Mouse (Mus musculus): ENCODE results near the gene Pigk.

The Pigk gene

GRCm38 (mm10) chr3:152941671-152942070 lies 227.8 kb downstream of the Pigk start:
- no peak for DNase-seq (ENCODE audit: low spot score)

GRCm38 (mm10) chr3:152942985-152943384 lies 229.1 kb downstream of the Pigk start:
- DNase-seq (ENCODE audit: low spot score): no peak

- no peak for DNase-seq (ENCODE audit: low spot score)
Observed at GRCm38 (mm10) chr3:152944766-152945165, 230.9 kb downstream of the Pigk start.

GRCm38 (mm10) chr3:152947031-152947640 lies 233.2 kb downstream of the Pigk start:
- DNase-seq (ENCODE audit: low spot score): no peak

GRCm38 (mm10) chr3:152948556-152948955 lies 234.7 kb downstream of the Pigk start:
- no peak for DNase-seq (ENCODE audit: low spot score)

GRCm38 (mm10) chr3:152949233-152949777 lies 235.4 kb downstream of the Pigk start:
- no peak for DNase-seq (ENCODE audit: low spot score)

- no peak for DNase-seq (ENCODE audit: low spot score)
Observed at GRCm38 (mm10) chr3:152950299-152950698, 236.4 kb downstream of the Pigk start.

- DNase-seq (ENCODE audit: low spot score): no peak
Observed at GRCm38 (mm10) chr3:152950914-152951313, 237.0 kb downstream of the Pigk start.

GRCm38 (mm10) chr3:152951634-152952545 lies 238.0 kb downstream of the Pigk start:
- no peak for DNase-seq (ENCODE audit: low spot score)

- DNase-seq (ENCODE audit: low spot score): no peak
Observed at GRCm38 (mm10) chr3:152956038-152956437, 242.1 kb downstream of the Pigk start.

GRCm38 (mm10) chr3:152956771-152957170 lies 242.9 kb downstream of the Pigk start:
- no peak for DNase-seq (ENCODE audit: low spot score)

- DNase-seq (ENCODE audit: low spot score): peak; percentile 57
Observed at GRCm38 (mm10) chr3:152958358-152959150, 244.7 kb downstream of the Pigk start.

GRCm38 (mm10) chr3:152961855-152962376 lies 248.0 kb downstream of the Pigk start:
- DNase-seq (ENCODE audit: low spot score): no peak

- no peak for DNase-seq (ENCODE audit: low spot score)
Observed at GRCm38 (mm10) chr3:152969774-152970347, 256.0 kb downstream of the Pigk start.

- DNase-seq (ENCODE audit: low spot score): no peak
Observed at GRCm38 (mm10) chr3:152971373-152971772, 257.5 kb downstream of the Pigk start.

GRCm38 (mm10) chr3:152979481-152980092 lies 265.7 kb downstream of the Pigk start:
- peak; percentile 21 for DNase-seq (ENCODE audit: low spot score)

GRCm38 (mm10) chr3:152980431-152980830 lies 266.5 kb downstream of the Pigk start:
- DNase-seq (ENCODE audit: low spot score): no peak

- DNase-seq (ENCODE audit: low spot score): no peak
Observed at GRCm38 (mm10) chr3:152980978-152981974, 267.4 kb downstream of the Pigk start.

- no peak for DNase-seq (ENCODE audit: low spot score)
Observed at GRCm38 (mm10) chr3:152981988-152982387, 268.1 kb downstream of the Pigk start, which contains the start of gene St6galnac5. Gene St6galnac5 (minus strand): TSS chr3:152982246.

- no peak for DNase-seq (ENCODE audit: low spot score)
Observed at GRCm38 (mm10) chr3:152990787-152991186, 276.9 kb downstream of the Pigk start.
